In the genomic region with DNA sequence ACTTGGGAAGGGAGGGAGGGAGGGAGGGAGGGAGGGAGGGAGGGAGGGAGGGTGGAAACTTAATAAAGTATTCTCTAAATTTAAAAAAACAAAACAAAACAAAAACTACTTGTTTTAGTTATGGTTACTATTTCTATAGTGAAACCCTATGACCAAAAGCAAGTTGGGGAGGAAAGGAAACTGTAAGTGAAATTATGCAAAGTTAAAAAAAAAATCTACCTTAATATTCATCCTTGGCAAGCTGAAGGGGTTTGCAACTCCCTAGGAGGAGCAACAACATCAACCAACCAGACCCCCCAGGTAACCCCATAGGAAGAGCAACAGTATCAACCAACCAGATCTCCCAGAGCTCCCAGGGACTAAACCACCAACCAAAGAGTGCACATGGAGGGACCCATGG, we compare ENCODE assay signal across 40 mouse cellular contexts. TPM values are rescaled to one million over a fixed set of nuclear protein-coding genes. Genes with fewer than 3 reads are reported as not detected.
"Had no signal": no experiment of that assay in that cellular context is flagged by ENCODE, and none has a peak within 500 bp of the region (broad histone marks: within the 10 kb centered on the region; RNA-seq: fewer than 3 reads in every experiment).

No protein-coding gene starts in this region.

- H3K9ac ChIP-seq: heart, embryonic 12.5 days; heart, embryonic 13.5 days; heart, embryonic 15.5 days; hindbrain, embryonic 12.5 days; hindbrain, embryonic 13.5 days; hindbrain, embryonic 14.5 days; hindbrain, embryonic 15.5 days; intestine, embryonic 15.5 days; kidney, embryonic 15.5 days had no signal

- DNase-seq: heart, postnatal 10 days; heart, postnatal 14 days; heart, postnatal 36 days; heart, postnatal 4 days; kidney, adult 11 months; kidney, adult 18-20 months; kidney, adult 2 months; kidney, adult 8-10 months; kidney, adult 9 months; kidney, postnatal 10 days; kidney, postnatal 14 days; kidney, postnatal 25 days; kidney, postnatal 36 days; kidney, postnatal 4 days; layer of hippocampus, adult 9-11 months; layer of hippocampus, postnatal 36 days had no signal

- H3K27ac ChIP-seq: heart, embryonic 13.5 days; heart, embryonic 15.5 days; hindbrain, embryonic 10.5 days; hindbrain, embryonic 12.5 days; hindbrain, embryonic 13.5 days; hindbrain, embryonic 14.5 days; hindbrain, embryonic 15.5 days; hindbrain, postnatal 0 days; intestine, embryonic 15.5 days; kidney, embryonic 15.5 days; kidney, postnatal 0 days; layer of hippocampus, adult 2 months; left cerebral cortex, adult 2 months had no signal

- ATAC-seq: hindbrain, embryonic 16.5 days; hindbrain, postnatal 0 days; intestine, embryonic 15.5 days; intestine, embryonic 16.5 days; intestine, postnatal 0 days had no signal

- H3K4me2 ChIP-seq: heart, embryonic 11.5 days; heart, embryonic 12.5 days; heart, embryonic 13.5 days; heart, embryonic 15.5 days; hindbrain, embryonic 12.5 days; hindbrain, embryonic 13.5 days; hindbrain, embryonic 14.5 days; hindbrain, embryonic 15.5 days; intestine, embryonic 15.5 days; kidney, embryonic 15.5 days had no signal

- H3K27me3 ChIP-seq: heart, embryonic 12.5 days; heart, embryonic 13.5 days; heart, embryonic 15.5 days; hindbrain, embryonic 12.5 days; hindbrain, embryonic 13.5 days; hindbrain, embryonic 15.5 days; intestine, embryonic 15.5 days; kidney, embryonic 15.5 days had no signal

- H3K4me3 ChIP-seq: heart, embryonic 12.5 days; heart, embryonic 13.5 days; heart, embryonic 15.5 days; hindbrain, embryonic 10.5 days; hindbrain, embryonic 12.5 days; hindbrain, embryonic 13.5 days; hindbrain, embryonic 15.5 days; intestine, embryonic 15.5 days; kidney, embryonic 15.5 days; layer of hippocampus, adult 2 months; left cerebral cortex, adult 2 months had no signal

- H3K9me3 ChIP-seq: heart, embryonic 12.5 days; heart, embryonic 13.5 days; heart, embryonic 15.5 days; hindbrain, embryonic 10.5 days; hindbrain, embryonic 12.5 days; hindbrain, embryonic 13.5 days; hindbrain, embryonic 15.5 days; intestine, embryonic 15.5 days; kidney, embryonic 15.5 days had no signal

- H3K36me3 ChIP-seq: heart, embryonic 12.5 days; heart, embryonic 13.5 days; heart, embryonic 15.5 days; hindbrain, embryonic 10.5 days; hindbrain, embryonic 12.5 days; hindbrain, embryonic 13.5 days; hindbrain, embryonic 15.5 days; intestine, embryonic 15.5 days; kidney, embryonic 15.5 days had no signal

- H3K4me1 ChIP-seq: heart, embryonic 12.5 days; heart, embryonic 13.5 days; heart, embryonic 15.5 days; intestine, embryonic 15.5 days; kidney, embryonic 15.5 days had no signal

RNA-seq across cellular contexts. Expression of gene Dlx1, which starts 36.6 kb away (rescaled TPM):
- total RNA-seq: hematopoietic stem cell, adult 5-6 weeks had no signal
- polyA plus RNA-seq: heart, embryonic 14.5 days; heart, postnatal 0 days; hindbrain, postnatal 0 days; kidney, embryonic 14.5 days; kidney, embryonic 16.5 days; kidney, postnatal 0 days had no signal

RNA-seq across cellular contexts. Expression of gene Dlx2, which starts 55.3 kb away (rescaled TPM):
- total RNA-seq: heart, postnatal 10 days; heart, postnatal 14 days; heart, postnatal 25 days; heart, postnatal 36 days; hematopoietic stem cell, adult 5-6 weeks; hindbrain, postnatal 0 days had no signal
- polyA plus RNA-seq: heart, postnatal 0 days; kidney, adult 2 months; kidney, embryonic 14.5 days; kidney, embryonic 16.5 days; kidney, postnatal 0 days had no signal
